ENCODE assay signal across 17 mouse cellular contexts in genomic region chr8:49738043-49738442, GRCm38 (mm10).
"Had no signal": no experiment of that assay in that cellular context is flagged by ENCODE, and none has a peak within 500 bp of the region (broad histone marks: within the 10 kb centered on the region; RNA-seq: fewer than 3 reads in every experiment).

No protein-coding gene starts in this region.

- H3K4me1 ChIP-seq: kidney, embryonic 15.5 days; limb, embryonic 12.5 days; liver, embryonic 13.5 days; lung, embryonic 15.5 days; megakaryocyte, embryonic 14.5 days; midbrain, embryonic 12.5 days had no signal

- H3K9ac ChIP-seq: kidney, embryonic 15.5 days; limb, embryonic 12.5 days; liver, embryonic 13.5 days; liver, postnatal 0 days; lung, embryonic 15.5 days; midbrain, embryonic 12.5 days; neural tube, embryonic 13.5 days had no signal

- ATAC-seq: intestine, embryonic 16.5 days; liver, postnatal 0 days; midbrain, embryonic 16.5 days had no signal

- H3K36me3 ChIP-seq: kidney, embryonic 15.5 days; limb, embryonic 12.5 days; liver, embryonic 13.5 days; lung, embryonic 15.5 days; midbrain, embryonic 12.5 days; neural tube, embryonic 13.5 days had no signal

- H3K4me2 ChIP-seq: kidney, embryonic 15.5 days; limb, embryonic 12.5 days; liver, embryonic 13.5 days; lung, embryonic 15.5 days; midbrain, embryonic 12.5 days; neural tube, embryonic 13.5 days had no signal

- DNase-seq: kidney, adult 2 months; kidney, postnatal 14 days; liver; liver, embryonic 13.5 days; liver, postnatal 0 days; lung, postnatal 14 days; thymus, postnatal 4 days had no signal

- H3K9me3 ChIP-seq: kidney, embryonic 15.5 days; limb, embryonic 12.5 days; liver, embryonic 13.5 days; lung, embryonic 15.5 days; megakaryocyte, embryonic 14.5 days; midbrain, embryonic 12.5 days; neural tube, embryonic 13.5 days had no signal

- H3K27ac ChIP-seq: kidney, embryonic 15.5 days; layer of hippocampus, adult 2 months; limb, embryonic 12.5 days; liver, embryonic 13.5 days; lung, embryonic 15.5 days; macrophage; midbrain, embryonic 12.5 days; neural tube, embryonic 13.5 days had no signal

- H3K27me3 ChIP-seq: kidney, embryonic 15.5 days; limb, embryonic 12.5 days; liver, embryonic 13.5 days; lung, embryonic 15.5 days; megakaryocyte, embryonic 14.5 days; midbrain, embryonic 12.5 days; neural tube, embryonic 13.5 days had no signal

- H3K4me3 ChIP-seq: kidney, embryonic 15.5 days; layer of hippocampus, adult 2 months; limb, embryonic 12.5 days; liver, embryonic 13.5 days; lung, embryonic 15.5 days; megakaryocyte, embryonic 14.5 days; midbrain, embryonic 12.5 days; neural tube, embryonic 13.5 days had no signal
